Mouse (Mus musculus): ENCODE results near the gene Vmn1r82. TPM values are rescaled to one million over a fixed set of nuclear protein-coding genes. Genes with fewer than 3 reads are reported as not detected.

Gene Vmn1r82
- polyA plus RNA-seq (2016; fragmentation: Nextera tagmentation; extraction: Ambion mirVana): not detected in 2 replicates

DNA sequence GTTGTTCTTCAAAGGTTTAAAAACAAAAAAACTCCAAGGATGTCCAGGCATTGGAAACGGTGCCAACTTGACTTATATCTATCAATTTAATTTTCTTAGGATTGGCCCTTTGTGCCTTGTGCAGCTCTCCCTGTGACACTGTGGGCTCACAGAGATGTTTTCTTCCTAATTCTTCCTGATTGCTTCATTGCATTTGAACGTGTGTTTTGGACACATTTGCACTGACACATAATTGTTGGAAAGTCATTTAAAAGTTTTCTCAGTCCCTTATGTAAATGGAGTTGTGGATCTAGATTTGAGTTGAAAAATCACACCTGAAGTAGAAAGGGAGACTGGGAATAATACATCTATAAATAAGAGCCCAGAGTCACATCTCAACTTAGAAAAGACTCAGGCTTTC is at the start of gene Vmn1r82:
Gene Vmn1r82, plus strand, starts transcription at position 301 of the 400 bp plus-strand sequence.
- Histone ChIP-seq H3K9me3 (replicated peaks) (peaks cover 50% of the 10 kb centered on the region), H3K36me3 (no peaks in the 10 kb centered on the region), H3K4me3 (no peak within 1 kb of the TSS), H3K27ac (replicated peaks) (no peak within 1 kb of the TSS), H3K4me1 (no peaks in the 10 kb centered on the region), H3K27me3 (ENCODE audit: low read depth, poor library complexity, severe bottlenecking) (no peaks in the 10 kb centered on the region)
- 62% methylated on average over 2 of the region's 2 CpGs for WGBS
- no peak for DNase-seq (ENCODE audit: low spot score)

- Histone ChIP-seq H3K27me3 (ENCODE audit: low read depth, poor library complexity, severe bottlenecking) (no peaks in the 10 kb centered on the region), H3K27ac (replicated peaks) (no peak within 1 kb of the TSS), H3K36me3 (no peaks in the 10 kb centered on the region), H3K4me3 (no peak within 1 kb of the TSS), H3K4me1 (no peaks in the 10 kb centered on the region), H3K9me3 (replicated peaks) (peaks cover 33% of the 10 kb centered on the region)
- WGBS: 82% methylated on average over 1 of the region's 1 CpGs
- DNase-seq (ENCODE audit: low spot score): no peak
Measured at GRCm38 (mm10) chr7:12268169-12268568, 32.1 kb upstream of the Vmn1r82 start, which contains the start of gene Vmn1r81. TSS of gene Vmn1r81 (minus strand) at chr7:12268269.

- no peak for DNase-seq (ENCODE audit: low spot score)
- Histone ChIP-seq H3K9me3 (replicated peaks) (peaks cover 50% of the 10 kb centered on the region), H3K36me3 (no peaks in the 10 kb centered on the region), H3K4me3 (no peak within 1 kb of the TSS), H3K27me3 (ENCODE audit: low read depth, poor library complexity, severe bottlenecking) (no peaks in the 10 kb centered on the region), H3K27ac (replicated peaks) (no peak within 1 kb of the TSS), H3K4me1 (no peaks in the 10 kb centered on the region)
- 87% methylated on average over 2 of the region's 2 CpGs for WGBS
Measured at GRCm38 (mm10) chr7:12329381-12329780, 29.2 kb downstream of the Vmn1r82 start, which contains the start of gene Vmn1r83. TSS of gene Vmn1r83 (minus strand) at chr7:12329481.

Other genes starting within 250 kb of the Vmn1r82 start
- gene Vmn1r78, start 150.2 kb upstream of the Vmn1r82 start, polyA plus RNA-seq (2016; fragmentation: Nextera tagmentation; extraction: Ambion mirVana): not detected in 2 replicates
- gene Vmn1r79, start 129.2 kb upstream of the Vmn1r82 start, polyA plus RNA-seq (2016; fragmentation: Nextera tagmentation; extraction: Ambion mirVana): not detected in 2 replicates
- not detected in 2 replicates for gene Vmn1r80, start 111.1 kb upstream of the Vmn1r82 start, polyA plus RNA-seq (2016; fragmentation: Nextera tagmentation; extraction: Ambion mirVana)
- gene Vmn1r81, start 32.2 kb upstream of the Vmn1r82 start, polyA plus RNA-seq (2016; fragmentation: Nextera tagmentation; extraction: Ambion mirVana): not detected in 2 replicates
- not detected in 2 replicates for gene Vmn1r83, start 29.1 kb downstream of the Vmn1r82 start, polyA plus RNA-seq (2016; fragmentation: Nextera tagmentation; extraction: Ambion mirVana)
- not detected in 2 replicates for gene Vmn1r84, start 68.8 kb downstream of the Vmn1r82 start, polyA plus RNA-seq (2016; fragmentation: Nextera tagmentation; extraction: Ambion mirVana)
- gene Zfp551, start 122.3 kb downstream of the Vmn1r82 start, polyA plus RNA-seq (2016; fragmentation: Nextera tagmentation; extraction: Ambion mirVana): 2.5 and 3.9 TPM in 2 replicates
- gene Zfp606, start 177.9 kb downstream of the Vmn1r82 start, polyA plus RNA-seq (2016; fragmentation: Nextera tagmentation; extraction: Ambion mirVana): 35.0 and 41.6 TPM in 2 replicates
- not detected in 2 replicates for gene 2900092C05Rik, start 212.1 kb downstream of the Vmn1r82 start, polyA plus RNA-seq (2016; fragmentation: Nextera tagmentation; extraction: Ambion mirVana)

Measured in midbrain, embryonic 10.5 days (tissue).